Mouse (Mus musculus) hindbrain, embryonic 11.5 days (tissue): ENCODE results near the gene Stard3. TPM values are rescaled to one million over a fixed set of nuclear protein-coding genes. Genes with fewer than 3 reads are reported as not detected.

Source experiments
- ATAC-seq: fragments of 200-750 bp; cut with Nextera tagmentation; 2 replicates; pipeline ENCODE4 v1.8.0; 2017; ENCODE audit warnings: mild to moderate bottlenecking, moderate TSS enrichment, moderate library complexity; ENCODE audit not compliant: low FRiP score
- DNase-seq: peaks from one replicate; pipeline ENCODE4 v3.0.0-alpha.2; 2015; ENCODE audit warnings: low spot score
- H3K27ac ChIP-seq: fragments of 300-500 bp; sonication (generic); 2 replicates; pipeline ENCODE4 v1.5.1; 2014; ENCODE audit warnings: mild to moderate bottlenecking, low read depth, low read length
- H3K27me3 ChIP-seq: fragments of 300-500 bp; sonication (generic); 2 replicates; pipeline ENCODE4 v1.6.1; 2014; ENCODE audit warnings: mild to moderate bottlenecking, low read length, moderate library complexity, mixed read lengths; ENCODE audit not compliant: control insufficient read depth, insufficient read depth
- H3K36me3 ChIP-seq: fragments of 300-500 bp; sonication (generic); 2 replicates; pipeline ENCODE4 v1.6.1; 2014; ENCODE audit warnings: mild to moderate bottlenecking, low read length, moderate library complexity, mixed read lengths; ENCODE audit not compliant: control insufficient read depth, insufficient read depth
- H3K4me1 ChIP-seq: fragments of 300-500 bp; sonication (generic); replicated peaks from 2 replicates; pipeline ENCODE4 v1.6.1; 2014; ENCODE audit warnings: low read length, mixed read lengths; ENCODE audit not compliant: control insufficient read depth, insufficient read depth
- H3K4me2 ChIP-seq: fragments of 300-500 bp; sonication (generic); replicated peaks from 2 replicates; pipeline ENCODE4 v1.6.1; 2014; ENCODE audit warnings: mild to moderate bottlenecking, low read depth, low read length
- H3K4me3 ChIP-seq: fragments of 300-500 bp; sonication (generic); 2 replicates; pipeline ENCODE4 v1.5.1; 2014; ENCODE audit warnings: low read depth, low read length
- H3K9ac ChIP-seq: fragments of 300-500 bp; sonication (generic); 2 replicates; pipeline ENCODE4 v1.6.1; 2014; ENCODE audit warnings: low read depth, low read length
- H3K9me3 ChIP-seq: fragments of 300-500 bp; sonication (generic); 2 replicates; pipeline ENCODE4 v1.6.1; 2016; ENCODE audit warnings: low read length; ENCODE audit not compliant: control insufficient read depth
- WGBS: fragments of 180-500 bp; shearing (Covaris S2); extraction: QIAGEN DNeasy Blood & Tissue Kit; methylation state at CpG from one replicate; pipeline ENCODE4 v1.1.7; 2014; 5-methylcytosine and 5-hydroxymethylcytosine counted together
- polyA plus RNA-seq: library from polyadenylated mRNA; unstranded; fragments of >200 nt; fragmentation: Nextera tagmentation; extraction: Ambion mirVana; gene quantifications from 2 replicates; pipeline ENCODE4 v1.2.1, GENCODE M21; 2014

The Stard3 gene
- polyA plus RNA-seq, 1 experiment from 2014 or later = 43.2 TPM

DNA sequence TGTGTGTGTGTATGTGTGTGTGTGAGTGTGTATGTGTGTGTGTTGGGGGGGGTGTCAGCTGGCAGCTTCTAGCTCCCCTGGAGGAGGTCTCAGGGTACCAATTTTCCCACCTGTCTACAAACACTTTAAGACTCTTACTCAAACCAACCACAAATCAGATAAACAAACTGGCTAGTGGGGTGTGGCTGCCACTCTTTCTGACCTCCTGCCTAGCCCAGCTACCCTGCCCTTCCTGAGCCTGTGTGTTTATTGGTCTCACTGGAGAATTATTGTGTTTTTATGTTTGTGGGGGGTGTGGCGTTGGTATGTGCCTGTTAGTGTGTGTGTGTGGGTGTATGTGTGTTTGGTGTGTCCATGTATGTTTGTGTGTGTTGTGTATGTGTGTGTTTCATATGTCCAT, 58.9 kb downstream of the Stard3 start:
- 89% methylated on average over 1 of the region's 1 CpGs for WGBS

DNA sequence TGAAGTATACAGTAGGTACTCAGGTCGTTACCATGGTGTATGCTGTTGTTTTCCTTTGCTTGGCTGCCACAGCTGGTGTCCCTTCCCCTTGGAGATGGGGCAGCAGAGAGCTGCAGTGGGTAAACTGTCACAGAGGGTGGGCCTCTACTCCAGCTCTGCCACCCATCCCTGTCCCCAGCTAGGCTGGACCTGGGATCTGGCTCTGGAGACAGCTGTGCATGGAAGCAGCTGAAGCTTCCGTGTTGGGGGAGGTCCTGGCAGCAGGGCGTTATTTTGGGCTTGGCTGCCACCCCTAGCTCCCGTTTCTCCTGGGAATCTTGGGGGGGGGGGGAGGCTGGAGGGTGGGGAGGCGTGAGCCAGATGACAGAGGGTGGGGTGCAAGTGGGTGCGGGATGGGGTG, 60.1 kb downstream of the Stard3 start:
- DNase-seq = no peak
- H3K9ac ChIP-seq = no peak overlapping the region
- H3K4me1 ChIP-seq = no peaks in the 10 kb centered on the region; the same call in 1 of the 2 replicates
- no peak overlapping the region for H3K4me3 ChIP-seq
- H3K9me3 ChIP-seq = no peaks in the 10 kb centered on the region
- no peak overlapping the region for H3K4me2 ChIP-seq
- H3K36me3 ChIP-seq = no peaks in the 10 kb centered on the region
- no peak overlapping the region for H3K27ac ChIP-seq
- 62% methylated on average over 5 of the region's 6 CpGs for WGBS
- no peak for ATAC-seq
- no peaks in the 10 kb centered on the region for H3K27me3 ChIP-seq

More for the DNA sequence above, 58.9 kb downstream of the Stard3 start:
- Histone ChIP-seq H3K36me3 (no peaks in the 10 kb centered on the region), H3K4me3 (no peak overlapping the region), H3K27ac (no peak overlapping the region), H3K9me3 (no peaks in the 10 kb centered on the region), H3K4me1 (no peaks in the 10 kb centered on the region; the same call in 1 of the 2 replicates), H3K4me2 (no peak overlapping the region), H3K9ac (no peak overlapping the region), H3K27me3 (no peaks in the 10 kb centered on the region)
- ATAC-seq (no peak), DNase-seq (no peak)

DNA sequence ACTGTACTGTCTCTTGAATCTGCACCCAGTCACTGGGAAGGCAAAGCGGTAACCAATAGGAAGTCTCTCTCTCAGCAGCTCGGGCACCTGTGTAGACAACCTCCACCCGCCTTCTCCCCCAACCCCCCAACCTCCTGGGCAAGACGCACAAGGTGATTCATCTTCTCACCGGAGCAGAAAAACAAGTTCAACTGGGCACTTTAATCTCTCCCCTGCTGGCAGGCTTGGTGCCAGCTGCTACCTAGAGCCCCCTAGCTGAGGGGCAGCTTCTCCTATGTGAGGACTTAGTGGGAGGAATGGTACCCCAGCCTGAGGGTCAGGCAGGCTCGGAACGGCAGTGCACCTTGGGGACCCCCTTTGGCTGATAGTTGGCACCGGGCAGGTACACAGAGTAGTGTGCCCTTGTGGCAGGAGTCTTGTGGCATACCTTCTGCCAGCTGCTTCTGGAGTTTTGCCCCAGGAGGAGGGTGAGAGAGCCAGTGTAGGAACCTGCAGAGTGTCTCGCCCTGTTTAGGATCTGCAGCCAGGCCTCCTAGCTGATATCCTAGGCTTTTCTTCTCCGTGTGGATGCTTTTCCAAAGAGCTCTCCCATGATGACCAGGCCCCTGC, 60.9 kb downstream of the Stard3 start:
- no peak overlapping the region for H3K9ac ChIP-seq
- no peaks in the 10 kb centered on the region; the same call in 1 of the 2 replicates for H3K4me1 ChIP-seq
- no peak overlapping the region for H3K4me2 ChIP-seq
- no peaks in the 10 kb centered on the region for H3K9me3 ChIP-seq
- ATAC-seq = no peak
- no peak for DNase-seq
- H3K4me3 ChIP-seq = no peak overlapping the region
- 78% methylated on average over 10 of the region's 10 CpGs for WGBS
- H3K27me3 ChIP-seq = no peaks in the 10 kb centered on the region
- H3K36me3 ChIP-seq = no peaks in the 10 kb centered on the region
- no peak overlapping the region for H3K27ac ChIP-seq

DNA sequence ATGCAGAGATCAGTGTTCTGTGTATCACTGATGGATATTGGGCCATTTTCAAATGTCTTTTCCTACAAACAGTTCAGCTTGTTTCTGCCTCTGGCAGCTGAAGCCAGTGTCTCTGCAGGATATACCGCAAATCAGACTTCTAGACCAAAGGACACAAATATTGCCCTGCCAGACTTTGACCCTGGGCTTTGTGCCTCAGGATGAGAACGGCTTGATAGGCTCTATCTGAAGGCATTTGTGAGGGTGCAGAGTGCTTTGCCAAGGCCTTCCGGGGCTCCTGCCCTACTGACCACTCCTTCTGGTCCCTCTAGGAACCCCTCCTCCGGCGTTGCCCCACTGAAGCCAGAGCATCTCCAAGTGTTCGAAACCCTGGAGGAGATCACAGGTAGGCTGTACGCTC, 68.4 kb downstream of the Stard3 start:
- H3K27ac ChIP-seq = no peak overlapping the region
- no peak overlapping the region for H3K4me3 ChIP-seq
- H3K9ac ChIP-seq = no peak overlapping the region
- DNase-seq (no peak), ATAC-seq (no peak)
- H3K36me3 ChIP-seq = no peaks in the 10 kb centered on the region
- 96% methylated on average over 7 of the region's 7 CpGs for WGBS
- no peaks in the 10 kb centered on the region for H3K27me3 ChIP-seq
- no peak overlapping the region for H3K4me2 ChIP-seq
- H3K4me1 ChIP-seq = no peaks in the 10 kb centered on the region
- H3K9me3 ChIP-seq = no peaks in the 10 kb centered on the region

DNA sequence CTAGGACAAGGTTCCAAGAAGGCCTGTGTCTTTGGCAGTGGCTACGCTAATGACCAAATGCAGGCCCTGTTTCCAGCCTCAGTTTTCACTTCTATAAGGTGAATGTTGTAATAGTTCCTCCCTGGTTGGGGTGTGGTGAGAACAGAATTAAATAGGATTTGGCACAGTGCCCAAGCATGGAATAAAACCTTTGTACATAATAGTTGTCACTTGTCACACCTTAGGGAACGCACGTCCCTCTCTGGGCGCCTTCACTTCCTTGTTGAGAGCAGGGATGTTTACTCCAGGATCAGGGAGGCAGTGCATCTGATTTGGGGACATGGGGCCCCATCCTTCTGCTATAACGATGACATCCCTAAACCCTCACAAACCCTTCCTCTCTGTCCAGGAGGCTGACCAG, 70.3 kb downstream of the Stard3 start:
- H3K9me3 ChIP-seq = no peaks in the 10 kb centered on the region
- ATAC-seq (no peak), DNase-seq (no peak)
- H3K4me2 ChIP-seq = no peak overlapping the region
- 89% methylated on average over 5 of the region's 5 CpGs for WGBS
- H3K4me3 ChIP-seq = no peak overlapping the region
- H3K36me3 ChIP-seq = no peaks in the 10 kb centered on the region
- no peak overlapping the region for H3K9ac ChIP-seq
- no peaks in the 10 kb centered on the region for H3K27me3 ChIP-seq
- H3K4me1 ChIP-seq = no peaks in the 10 kb centered on the region
- no peak overlapping the region for H3K27ac ChIP-seq

Other genes with a start within 250 kb of the Stard3 start
- 22.3 and 29.6 TPM in 2 replicates for gene Fbxl20, start 208.0 kb upstream of the Stard3 start, polyA plus RNA-seq
- gene Med1, start 165.1 kb upstream of the Stard3 start, polyA plus RNA-seq = 81.8 and 82.8 TPM in 2 replicates
- gene Cdk12, start 155.3 kb upstream of the Stard3 start, polyA plus RNA-seq = 12.0 and 16.5 TPM in 2 replicates
- gene Neurod2, start 28.7 kb upstream of the Stard3 start, polyA plus RNA-seq = 0.27 and 0.36 TPM in 2 replicates
- gene Ppp1r1b, start 10.0 kb upstream of the Stard3 start, polyA plus RNA-seq = 0.29 and 0.70 TPM in 2 replicates
- gene Tcap, start 25.4 kb downstream of the Stard3 start, polyA plus RNA-seq = 0.53 and 0.54 TPM in 2 replicates
- 0.54 and 0.93 TPM in 2 replicates for gene Pnmt, start 28.1 kb downstream of the Stard3 start, polyA plus RNA-seq
- 4.3 and 4.5 TPM in 2 replicates for gene Pgap3, start 42.1 kb downstream of the Stard3 start, polyA plus RNA-seq
- 15.5 and 17.2 TPM in 2 replicates for gene Erbb2, start 54.1 kb downstream of the Stard3 start, polyA plus RNA-seq
- gene Mien1, start 80.6 kb downstream of the Stard3 start, polyA plus RNA-seq = 152 and 167 TPM in 2 replicates
- 2.1 and 3.3 TPM in 2 replicates for gene Grb7, start 88.0 kb downstream of the Stard3 start, polyA plus RNA-seq
- gene Ikzf3, start 187.7 kb downstream of the Stard3 start, polyA plus RNA-seq = 0.11 and 0.60 TPM in 2 replicates
- 0.21 TPM in 1 of 2 replicates, not detected in the other for gene Zpbp2, start 192.7 kb downstream of the Stard3 start, polyA plus RNA-seq
- 10.9 and 12.2 TPM in 2 replicates for gene Ormdl3, start 229.0 kb downstream of the Stard3 start, polyA plus RNA-seq
- not detected in 2 replicates for gene Lrrc3c, start 239.9 kb downstream of the Stard3 start, polyA plus RNA-seq